Mouse (Mus musculus): ENCODE measurements around the gene Mycbpap.

Gene Mycbpap

DNA sequence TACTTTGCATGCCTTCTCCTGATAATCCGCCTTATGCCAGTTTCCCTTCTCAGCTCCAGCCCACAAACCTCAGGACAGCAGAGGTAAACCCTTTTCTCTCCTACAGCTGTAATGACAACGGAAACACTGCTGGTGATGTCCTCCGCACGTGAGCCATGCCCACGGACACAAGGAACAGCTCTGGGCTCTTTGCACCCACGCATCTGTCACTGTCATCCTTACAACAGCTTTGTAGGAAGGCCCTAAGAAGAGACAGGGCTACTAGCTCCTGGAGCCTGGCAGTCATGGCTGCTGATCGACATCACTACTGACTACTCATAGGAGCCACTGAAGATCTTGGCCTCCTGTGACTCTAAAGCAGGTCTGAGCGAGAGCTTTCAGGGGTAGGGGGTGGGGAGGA, 11.6 kb upstream of the Mycbpap start:
- DNase-seq (ENCODE audit: low spot score), result no peak

DNA sequence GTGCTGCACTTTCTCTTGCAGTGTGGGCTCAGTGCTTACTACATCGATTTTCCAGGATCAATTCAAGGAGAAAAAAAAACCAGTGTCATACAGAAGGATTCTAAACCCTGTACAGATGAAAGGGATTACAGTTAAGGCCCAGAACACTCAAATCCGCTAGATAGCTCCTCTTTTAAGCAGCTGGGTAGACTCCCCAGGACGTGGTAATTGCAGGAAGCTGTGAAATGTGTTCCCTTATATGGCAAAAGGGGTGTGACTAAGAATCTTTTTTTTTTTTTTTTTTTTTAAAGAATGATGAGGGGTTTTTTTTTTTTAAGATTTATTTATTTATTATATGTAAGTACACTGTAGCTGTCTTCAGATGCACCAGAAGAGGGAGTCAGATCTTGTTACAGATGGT, 7.3 kb upstream of the Mycbpap start:
- no peak for DNase-seq (ENCODE audit: low spot score)

DNA sequence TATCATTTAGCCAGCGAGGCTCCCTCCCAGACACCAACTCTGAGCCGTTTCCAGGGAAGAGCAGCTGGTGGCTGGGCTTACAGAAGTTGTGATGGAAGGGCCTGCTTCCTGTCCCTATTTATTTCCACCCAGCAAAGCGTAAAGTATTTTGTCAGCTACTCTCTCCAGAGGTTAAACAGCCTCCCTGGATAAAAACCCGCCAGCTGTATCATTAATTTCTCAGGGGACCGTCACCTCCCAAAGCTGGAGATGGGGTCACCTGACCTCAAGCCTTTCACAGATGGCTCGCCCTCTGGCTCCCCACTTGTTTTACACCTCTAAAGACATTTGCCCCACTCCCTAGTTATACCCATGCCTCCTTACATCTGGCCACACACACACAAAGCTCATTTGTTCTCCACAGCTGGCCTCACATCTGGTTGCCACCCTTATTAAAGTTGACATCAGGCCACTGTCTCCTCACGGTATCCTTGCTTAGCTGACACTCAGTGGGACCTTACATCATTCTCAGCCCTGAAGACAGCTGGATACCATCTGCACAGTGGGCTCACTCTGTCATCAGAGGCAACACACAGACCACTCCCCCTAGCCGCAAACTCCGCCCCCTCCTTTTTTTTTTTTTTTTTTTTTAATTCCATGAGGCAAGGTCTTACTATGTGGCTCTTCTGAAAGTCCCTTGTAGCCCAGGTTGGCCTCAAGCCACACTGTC, 4.8 kb upstream of the Mycbpap start:
- no peak for DNase-seq (ENCODE audit: low spot score)

DNA sequence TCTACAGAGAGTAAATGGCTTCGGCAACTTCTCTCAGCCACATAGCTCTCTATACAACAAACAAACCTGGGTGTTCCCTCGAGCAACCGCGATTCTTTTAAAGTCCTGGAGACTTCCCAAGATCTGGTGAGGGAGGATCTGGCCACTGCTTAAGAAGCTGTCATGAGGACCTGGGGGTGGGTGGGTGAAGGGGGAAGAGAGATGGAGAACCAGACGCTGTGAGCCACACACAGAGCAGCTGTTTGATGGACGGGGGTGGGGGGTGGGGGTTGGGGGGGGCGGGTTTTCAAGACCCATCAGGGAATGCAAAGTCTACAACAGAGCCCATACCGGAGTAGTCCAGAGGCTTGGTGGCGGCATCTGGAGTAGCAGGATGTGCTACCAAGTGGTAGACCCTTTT, 8.1 kb downstream of the Mycbpap start:
- no peak for DNase-seq (ENCODE audit: low spot score)

DNA sequence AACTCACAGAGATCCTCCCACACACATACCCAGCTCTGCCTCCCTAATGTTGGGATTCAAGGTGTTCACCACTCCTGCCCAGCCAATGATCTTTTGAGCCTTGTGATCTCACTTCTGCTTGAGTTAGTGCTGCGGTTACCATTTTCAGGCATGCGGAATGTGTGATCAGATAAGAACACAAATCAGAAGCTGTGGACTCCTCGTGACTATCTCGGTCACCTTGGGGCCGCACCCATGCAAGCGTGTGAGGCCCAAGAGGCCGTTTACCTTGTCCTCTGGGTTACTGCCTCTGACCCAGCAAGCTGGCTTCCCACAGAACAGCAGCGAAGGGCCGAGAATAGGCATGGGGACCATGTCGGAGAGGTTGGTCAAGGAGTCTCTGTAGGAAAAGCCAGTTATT, 12.6 kb downstream of the Mycbpap start:
- DNase-seq (ENCODE audit: low spot score), result no peak

DNA sequence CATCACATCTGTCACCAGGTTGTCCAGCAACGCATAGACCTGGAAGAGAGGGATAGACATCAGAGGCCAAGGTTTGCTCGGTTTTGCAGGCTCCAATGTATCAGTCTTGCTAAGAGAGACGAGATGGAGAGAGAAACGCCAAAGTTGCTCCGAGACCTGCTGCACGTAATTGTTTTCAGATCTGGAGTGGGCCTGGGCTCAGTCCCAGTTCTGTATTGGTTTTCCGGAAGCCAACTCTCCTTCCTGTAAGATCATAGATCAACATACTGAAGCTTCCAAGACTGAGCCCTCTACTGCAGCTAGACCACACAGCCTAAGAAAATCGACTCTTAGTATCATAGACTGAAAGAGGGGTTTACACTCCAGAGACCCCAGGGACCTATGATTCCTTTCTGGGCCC, 20.1 kb downstream of the Mycbpap start:
- DNase-seq (ENCODE audit: low spot score), result no peak

DNA sequence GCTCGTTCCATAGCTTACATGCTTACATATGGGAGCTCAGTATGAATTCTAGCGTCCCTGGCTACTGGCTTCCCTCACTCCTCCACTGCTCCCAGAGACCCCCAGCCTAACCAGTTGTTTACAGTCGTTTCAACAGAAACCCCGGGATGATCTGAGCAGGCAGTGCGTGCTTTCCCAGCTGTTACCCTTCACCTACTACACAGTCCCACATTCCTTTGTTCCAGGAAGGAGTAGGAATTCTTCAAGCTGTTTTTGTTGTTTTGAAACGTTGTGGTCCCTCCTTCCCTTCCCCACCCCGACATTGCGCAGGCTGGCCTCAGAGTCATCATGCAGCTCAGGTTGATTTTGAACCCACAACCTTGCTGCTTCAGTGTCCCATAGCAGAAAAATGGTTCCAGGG, 21.2 kb downstream of the Mycbpap start:
- DNase-seq (ENCODE audit: low spot score), result no peak

DNA sequence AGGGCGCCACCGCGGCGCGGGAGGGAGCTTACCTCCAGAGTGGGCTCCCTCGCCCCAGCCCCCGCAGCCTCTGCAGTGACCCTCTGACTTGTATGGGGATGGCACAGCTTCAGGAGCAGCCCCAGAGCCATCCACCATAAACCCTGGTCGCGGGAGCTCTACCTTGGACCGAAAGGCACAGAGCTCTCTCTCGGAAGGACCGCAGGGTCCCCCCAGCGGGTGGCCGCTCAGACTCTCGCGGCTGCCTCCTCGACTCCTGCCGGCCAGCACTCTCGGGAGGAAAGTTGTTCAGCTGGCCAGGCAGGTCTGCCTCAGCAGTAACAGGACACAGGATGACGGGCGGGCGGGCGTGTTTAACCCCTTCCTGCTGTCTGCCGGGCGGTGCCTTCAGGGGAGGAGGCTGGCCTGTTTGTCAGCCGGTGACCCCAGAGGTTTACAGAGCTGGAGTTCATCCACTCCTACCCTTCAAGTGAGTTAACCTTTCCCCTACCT, 21.8 kb downstream of the Mycbpap start, which contains the start of gene Epn3:
Epn3 (minus strand) TSS at position 314 of the 492 bp plus-strand sequence.
- peak; percentile 41 for DNase-seq (ENCODE audit: low spot score)

DNA sequence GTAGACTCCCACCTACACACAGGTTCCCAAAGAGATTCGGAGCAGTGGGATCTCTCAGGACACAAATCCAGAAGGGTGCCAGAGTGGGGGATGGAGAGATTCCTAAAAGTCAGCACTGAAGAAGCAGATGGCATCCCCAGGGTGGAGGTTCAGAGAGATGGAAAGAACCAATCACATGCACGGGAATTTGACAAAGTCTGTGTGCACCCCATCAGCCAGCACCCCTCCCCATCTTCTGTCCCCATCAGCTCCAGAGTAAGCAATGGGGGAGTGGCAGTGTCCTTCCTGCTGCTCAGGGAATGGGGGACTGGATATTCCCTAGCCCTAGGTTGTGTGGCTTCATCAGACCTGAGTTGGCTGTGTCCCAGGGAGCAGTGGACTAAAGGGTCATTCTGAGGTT, 22.5 kb downstream of the Mycbpap start:
- no peak for DNase-seq (ENCODE audit: low spot score)

DNA sequence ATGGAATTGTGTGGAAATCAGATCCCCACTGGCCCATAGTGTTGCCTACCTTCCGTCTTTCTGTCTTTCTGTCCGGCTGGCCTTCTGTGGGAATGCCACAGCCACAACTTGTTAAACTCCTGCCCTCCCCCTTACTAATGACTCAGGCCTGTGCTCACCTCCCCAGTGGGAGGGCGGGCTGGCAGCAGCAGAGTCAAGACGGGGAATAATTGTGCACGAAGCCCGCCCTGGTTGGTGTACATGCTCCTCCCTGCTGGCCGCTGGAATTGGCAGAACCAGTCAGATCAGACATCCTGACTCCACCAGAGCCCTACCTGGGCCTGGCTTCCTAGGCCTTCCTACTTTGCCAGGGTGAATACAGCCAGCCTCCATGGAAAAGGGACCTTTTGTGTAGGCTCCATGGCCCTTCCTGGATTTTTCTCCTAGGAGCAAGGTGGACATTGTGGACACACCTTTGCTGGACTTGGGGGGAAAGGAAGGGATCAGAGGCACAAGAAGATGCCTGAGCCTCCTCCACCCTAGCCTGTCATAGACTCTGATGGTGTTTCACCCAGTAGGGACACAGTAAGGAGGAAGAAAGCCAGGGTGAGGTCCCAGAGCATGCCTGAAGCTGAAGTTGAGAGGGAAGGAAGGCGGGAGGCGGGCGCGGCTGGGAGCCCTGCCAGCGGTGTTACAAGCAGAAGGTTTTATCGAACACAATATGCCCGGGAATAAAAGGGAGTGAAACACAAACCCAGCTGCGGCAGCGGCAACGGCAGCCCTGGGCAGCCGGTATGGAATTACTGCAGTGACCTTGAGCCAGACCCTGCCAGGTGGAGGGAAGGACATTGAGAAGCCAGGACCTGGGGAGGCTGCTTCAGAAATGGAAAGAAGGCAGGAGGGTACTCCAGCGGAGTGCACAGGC, 23.2 kb downstream of the Mycbpap start:
- peak; percentile 59 for DNase-seq (ENCODE audit: low spot score)

DNA sequence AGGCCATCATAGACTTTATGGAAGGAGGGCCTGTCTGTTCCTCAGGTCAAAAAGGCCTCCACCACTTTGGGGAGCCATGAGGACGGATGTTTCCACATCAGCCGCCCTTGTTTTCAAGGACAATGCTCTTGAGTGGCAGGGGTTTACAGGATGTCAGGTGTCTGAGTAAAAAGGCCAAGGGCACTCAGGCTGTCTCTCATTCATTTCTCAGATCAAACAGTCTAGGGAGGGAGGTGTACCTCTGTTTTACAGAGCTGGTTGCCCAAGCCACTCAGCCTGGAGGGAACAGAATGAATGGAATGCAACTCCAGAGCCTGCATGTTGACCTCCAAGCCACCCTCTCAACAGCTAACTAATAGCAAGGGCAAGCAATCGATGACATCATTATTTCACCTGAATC, 26.1 kb downstream of the Mycbpap start:
- no peak for DNase-seq (ENCODE audit: low spot score)

DNA sequence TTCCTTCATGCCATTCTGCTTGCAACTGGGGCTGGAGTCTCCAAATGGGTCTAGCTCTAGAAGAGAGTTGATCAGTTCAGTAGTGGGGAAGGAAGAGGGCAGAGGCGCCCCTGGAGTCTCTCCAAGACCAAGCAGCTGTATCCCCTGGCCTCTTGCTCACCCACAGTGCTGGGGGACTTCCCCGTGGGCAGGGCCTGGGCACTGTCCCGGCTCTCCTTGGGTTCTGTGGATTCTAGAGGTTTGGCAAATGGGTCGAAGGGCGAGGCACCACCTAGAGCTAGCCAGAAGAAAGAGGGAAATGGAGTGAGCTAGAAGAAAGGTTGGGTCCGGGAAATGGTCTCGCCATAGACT, 29.8 kb downstream of the Mycbpap start:
- DNase-seq (ENCODE audit: low spot score), result no peak

DNA sequence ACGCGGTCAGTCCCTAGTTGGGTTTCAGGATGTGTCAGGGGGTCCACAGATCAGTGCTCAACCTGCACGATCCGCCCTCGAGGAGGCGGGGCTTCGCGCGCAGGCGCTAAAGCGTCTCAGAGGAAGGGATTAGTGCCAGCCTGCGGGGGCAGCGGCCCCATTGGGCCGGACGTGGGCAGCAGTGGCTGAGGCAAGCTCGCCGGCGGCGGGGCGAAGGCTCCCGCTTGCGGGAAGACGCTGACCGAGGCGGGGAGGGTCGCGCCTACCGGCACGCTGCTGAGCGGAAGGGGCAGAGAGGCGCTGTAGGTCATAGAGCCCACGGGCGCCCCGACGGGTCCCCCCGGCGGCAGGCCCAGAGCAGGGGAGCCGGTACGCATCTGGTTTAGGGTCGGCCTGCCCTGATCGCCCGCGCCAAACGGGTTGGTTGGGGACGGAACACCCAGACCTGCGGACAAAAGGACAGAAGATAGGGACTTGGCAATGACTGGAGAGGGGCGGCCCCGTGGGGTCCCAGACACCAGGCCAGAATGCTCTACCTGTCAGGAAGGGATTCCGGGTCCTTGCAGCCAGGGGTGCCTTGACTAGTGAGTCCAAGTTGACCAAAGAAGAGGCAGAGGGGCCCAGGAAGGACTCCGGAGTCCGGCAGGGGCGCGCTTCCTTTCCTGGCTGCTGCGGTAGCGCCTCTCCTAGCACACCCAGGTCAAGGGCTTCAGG, 30.4 kb downstream of the Mycbpap start:
- DNase-seq (ENCODE audit: low spot score), result no peak

DNA sequence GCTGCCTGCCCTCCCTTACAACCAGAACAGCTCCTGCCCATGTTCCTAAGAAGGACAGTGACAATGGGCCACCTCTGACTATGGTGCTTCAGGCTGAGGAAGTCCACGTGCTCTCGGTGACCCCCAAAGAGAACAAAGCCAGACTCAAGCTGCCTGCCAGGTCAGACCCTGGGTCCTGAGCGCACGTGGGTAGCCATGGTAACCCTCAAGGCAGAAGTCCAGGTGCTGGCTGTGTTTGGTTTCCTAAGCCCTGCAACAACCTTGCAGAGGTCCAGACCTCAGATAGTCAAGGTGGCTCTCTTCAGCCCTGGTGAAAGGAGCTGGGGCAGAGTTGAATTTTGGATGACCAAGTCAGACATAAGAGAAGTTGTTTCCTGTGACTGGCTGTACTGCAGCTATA, 31.8 kb downstream of the Mycbpap start:
- DNase-seq (ENCODE audit: low spot score), result no peak

DNA sequence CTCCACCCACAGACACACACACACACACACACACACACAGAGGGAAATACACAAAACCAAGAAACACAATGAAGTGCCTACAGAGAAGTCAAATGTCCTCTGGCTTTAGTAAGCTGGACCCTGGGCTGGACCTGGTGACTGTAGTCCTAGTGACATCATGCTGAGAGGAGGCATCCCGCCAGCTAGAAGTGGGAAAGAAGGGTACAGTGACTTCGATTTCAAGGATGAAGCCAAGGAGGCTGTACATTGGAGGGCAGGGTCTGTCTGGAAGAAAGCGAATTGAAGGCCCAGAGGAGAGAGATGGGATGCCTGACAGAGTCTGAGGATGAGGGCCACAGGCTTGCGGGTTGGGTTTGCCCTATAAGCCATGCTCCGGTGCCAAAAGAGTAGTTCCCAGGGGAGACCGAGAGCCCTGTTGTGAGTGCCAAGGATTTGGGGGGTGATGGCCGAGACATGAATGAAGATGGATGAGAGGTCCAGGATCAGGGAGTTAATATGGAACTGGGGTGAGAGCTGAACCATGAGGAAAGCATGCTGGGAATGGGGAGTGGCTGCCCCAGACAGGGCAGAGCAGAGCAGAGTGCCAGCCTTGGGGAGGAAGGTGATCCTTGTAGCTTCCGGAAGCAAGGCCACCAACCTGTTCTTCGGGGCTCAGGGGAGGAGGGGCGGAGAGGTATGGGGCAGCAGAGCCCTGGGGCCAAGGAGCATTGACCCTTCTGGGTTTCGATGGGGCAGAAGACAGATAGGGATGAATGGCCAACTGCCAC, 32.6 kb downstream of the Mycbpap start:
- no peak for DNase-seq (ENCODE audit: low spot score)

DNA sequence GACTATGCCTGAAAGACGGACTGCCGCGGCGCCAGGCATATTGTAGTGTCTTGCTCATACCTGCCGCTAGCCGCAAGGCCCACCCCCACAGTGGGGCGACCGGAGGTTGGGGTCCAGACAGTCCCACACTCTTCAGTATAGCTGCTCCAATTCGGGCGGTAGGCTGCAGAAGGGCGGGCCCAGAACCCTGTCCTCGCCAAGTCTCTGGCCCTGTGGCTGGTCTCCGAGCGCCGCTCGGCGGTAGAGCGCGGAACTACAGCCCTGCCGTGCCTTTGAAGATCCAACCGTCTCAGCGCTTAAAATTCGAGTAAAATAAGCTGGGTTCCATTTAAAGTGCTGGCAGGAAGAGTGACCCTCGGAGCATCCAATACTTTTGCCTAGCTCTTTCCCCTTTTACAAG, 35.5 kb downstream of the Mycbpap start, which contains the start of gene Spata20:
Spata20 (minus strand) TSS at position 179 of the 400 bp plus-strand sequence.
- peak; percentile 89 for DNase-seq (ENCODE audit: low spot score)

DNA sequence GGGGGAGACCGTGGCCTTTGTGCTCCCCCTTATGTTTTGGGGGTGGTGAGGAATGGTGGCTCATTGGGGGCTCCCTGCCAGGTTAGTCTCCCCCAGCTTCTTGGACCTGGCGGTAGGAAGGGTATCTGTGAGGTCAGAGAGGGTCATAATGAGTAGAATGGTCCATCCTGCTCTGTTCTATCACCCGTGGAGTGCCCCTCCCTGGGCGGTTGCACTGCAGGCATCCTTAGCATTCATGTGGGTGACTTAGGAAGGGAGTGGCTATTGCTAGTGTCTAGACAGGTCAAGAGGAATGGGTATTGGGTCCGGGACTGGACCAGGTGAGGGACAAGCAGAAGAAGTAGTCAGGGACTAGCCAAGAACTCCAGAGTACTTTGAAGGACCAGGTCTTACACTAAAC, 36.3 kb downstream of the Mycbpap start:
- DNase-seq (ENCODE audit: low spot score), result no peak

DNA sequence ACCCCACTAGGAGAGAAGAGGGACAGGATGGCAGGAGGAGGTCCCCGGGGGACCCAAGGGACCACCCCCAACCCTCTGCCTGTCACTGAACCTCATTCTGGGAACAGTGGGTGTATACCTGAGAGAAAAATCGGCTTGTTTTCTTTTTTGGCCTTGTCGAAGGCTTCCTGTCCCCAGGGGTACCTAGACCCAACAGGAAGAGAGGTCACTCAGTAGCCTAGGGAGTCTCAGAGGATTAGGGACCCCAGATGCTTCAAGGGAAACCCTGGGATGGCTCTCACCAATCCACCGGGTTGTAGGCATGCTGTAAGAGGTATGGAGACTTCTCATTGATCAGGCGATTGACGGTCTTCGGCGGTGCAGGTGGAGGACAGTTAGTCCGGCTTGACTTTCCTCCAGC, 36.9 kb downstream of the Mycbpap start:
- no peak for DNase-seq (ENCODE audit: low spot score)

DNA sequence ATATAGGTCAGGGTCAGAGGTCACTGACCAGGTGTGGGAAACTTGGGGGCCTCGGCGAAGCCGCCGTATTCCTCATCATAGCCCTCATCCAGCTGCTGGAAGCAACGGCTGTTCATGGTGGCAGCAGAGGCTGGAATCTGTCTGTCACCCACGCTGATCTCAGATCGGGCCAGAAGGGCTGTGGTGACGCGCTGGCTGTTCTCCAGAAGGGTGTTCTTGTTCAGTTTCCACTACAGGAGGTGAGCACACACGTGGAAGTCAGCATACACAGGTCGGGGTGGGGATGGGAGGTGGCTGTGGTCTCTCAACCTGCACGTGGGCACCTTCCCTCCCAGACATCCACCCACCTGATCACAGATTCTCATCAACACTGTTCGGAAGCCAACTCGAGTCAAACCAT, 37.6 kb downstream of the Mycbpap start:
- no peak for DNase-seq (ENCODE audit: low spot score)

DNA sequence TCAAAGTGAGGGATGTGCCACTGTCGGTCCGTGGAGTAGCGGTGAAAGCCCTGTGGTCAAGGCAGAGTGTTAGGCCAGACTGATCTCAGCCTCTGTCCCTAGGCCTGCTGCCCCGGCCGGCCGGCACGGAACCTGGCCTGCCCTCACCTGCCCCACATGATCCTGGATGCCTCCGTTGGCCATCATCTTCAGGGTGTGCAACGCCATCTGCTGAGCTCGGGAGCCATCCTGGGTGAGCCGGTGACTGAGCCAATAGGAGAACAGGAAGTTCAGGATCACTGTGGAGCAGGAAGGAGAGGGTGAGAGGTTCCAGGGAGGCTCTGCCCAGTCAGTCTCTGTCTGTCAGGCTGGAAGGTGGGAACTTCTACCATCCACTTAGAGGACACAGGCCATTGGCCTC, 38.1 kb downstream of the Mycbpap start:
- DNase-seq (ENCODE audit: low spot score), result no peak

DNA sequence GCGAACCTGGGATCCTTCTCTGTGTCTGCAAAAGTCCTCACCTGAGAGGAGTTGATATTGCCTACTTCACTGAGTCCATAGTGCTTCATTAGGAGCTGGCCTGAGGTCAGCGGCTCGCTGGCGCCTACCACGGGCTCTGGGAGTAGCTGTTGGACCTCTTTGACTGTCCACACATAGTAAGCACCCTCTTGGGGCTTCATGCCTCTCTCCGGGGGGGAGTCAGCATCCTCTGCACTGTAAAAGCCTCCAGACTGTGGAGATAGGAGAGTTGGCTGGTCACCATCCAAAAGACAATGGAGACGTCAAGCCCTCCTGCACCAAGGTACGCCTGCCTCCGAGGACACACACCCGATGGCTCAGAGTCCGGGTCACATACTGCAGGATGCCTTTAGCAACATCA, 38.8 kb downstream of the Mycbpap start:
- no peak for DNase-seq (ENCODE audit: low spot score)

DNA sequence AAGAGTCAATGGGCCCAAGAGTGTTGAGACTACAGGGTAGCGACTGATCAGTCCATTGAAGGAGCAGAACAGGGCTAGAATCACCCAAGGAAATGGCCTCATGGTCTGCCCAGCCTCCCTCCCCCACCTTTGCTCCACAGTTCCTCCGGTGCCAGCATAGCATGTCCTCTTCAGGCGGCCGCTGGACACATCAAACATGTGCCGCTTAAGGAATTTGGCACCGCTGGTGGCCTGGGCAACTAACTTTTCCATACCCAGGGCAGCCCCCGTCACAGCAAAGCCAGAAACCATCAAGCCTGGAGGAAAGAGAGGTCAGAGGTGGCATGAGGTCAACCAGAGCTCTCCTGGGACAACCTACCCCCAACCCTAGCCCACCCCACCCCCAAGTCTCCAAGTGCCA, 39.6 kb downstream of the Mycbpap start:
- no peak for DNase-seq (ENCODE audit: low spot score)
